Mouse (Mus musculus) lung, embryonic 14.5 days (tissue): ENCODE results near the gene Suv39h1. TPM values are rescaled to one million over a fixed set of nuclear protein-coding genes. Genes with fewer than 3 reads are reported as not detected.

Experiments used
- ATAC-seq: fragments of 200-750 bp; cut with Nextera tagmentation; 2 replicates; pipeline ENCODE4 v1.8.0; 2017; ENCODE audit warnings: mild to moderate bottlenecking, moderate TSS enrichment, moderate library complexity; ENCODE audit not compliant: insufficient read depth
- DNase-seq: peaks from one replicate; pipeline ENCODE4 v3.0.0-alpha.2; 2015
- H3K27ac ChIP-seq: fragments of 300-500 bp; sonication (generic); 2 replicates; pipeline ENCODE4 v1.5.1; 2014; ENCODE audit warnings: low read depth, mild to moderate bottlenecking, moderate library complexity
- H3K27me3 ChIP-seq: fragments of 300-500 bp; sonication (generic); 2 replicates; pipeline ENCODE4 v1.6.1; 2014; ENCODE audit warnings: low read length, control low read depth; ENCODE audit not compliant: insufficient read depth
- H3K36me3 ChIP-seq: fragments of 300-500 bp; sonication (generic); 2 replicates; pipeline ENCODE4 v1.6.1; 2014; ENCODE audit warnings: control low read depth; ENCODE audit not compliant: insufficient read depth
- H3K4me1 ChIP-seq: fragments of 300-500 bp; sonication (generic); 2 replicates; pipeline ENCODE4 v1.6.1; 2014; ENCODE audit warnings: antibody characterized with exemption, control low read depth; ENCODE audit not compliant: insufficient read depth
- H3K4me2 ChIP-seq: fragments of 300-500 bp; sonication (generic); 2 replicates; pipeline ENCODE4 v1.6.1; 2014; ENCODE audit warnings: mild to moderate bottlenecking
- H3K4me3 ChIP-seq: fragments of 300-500 bp; sonication (generic); 2 replicates; pipeline ENCODE4 v1.5.1; 2014; ENCODE audit warnings: low read depth, low read length
- H3K9ac ChIP-seq: fragments of 300-500 bp; sonication (generic); 2 replicates; pipeline ENCODE4 v1.6.1; 2014
- H3K9me3 ChIP-seq: fragments of 300-500 bp; sonication (generic); 2 replicates; pipeline ENCODE4 v1.6.1; 2016; ENCODE audit warnings: low read depth, low read length, control low read depth
- CTCF ChIP-seq: IDR thresholded peaks from 2 replicates; pipeline ENCODE4 v1.5.1; 2016; ENCODE audit warnings: antibody characterized with exemption, low read depth
- WGBS: fragments of 180-500 bp; shearing (Covaris S2); extraction: QIAGEN DNeasy Blood & Tissue Kit; methylation state at CpG from one replicate; pipeline ENCODE4 v1.1.7; 2014; 5-methylcytosine and 5-hydroxymethylcytosine counted together
- polyA plus RNA-seq: library from polyadenylated mRNA; unstranded; fragments of >200 nt; fragmentation: Nextera tagmentation; extraction: Ambion mirVana; gene quantifications from 2 replicates; pipeline ENCODE4 v1.2.1, GENCODE M21; 2014

Suv39h1 gene
- polyA plus RNA-seq, 1 experiment from 2014 or later, result 74.3 TPM

GRCm38 (mm10) chrX:8013157-8013556 lies 61.4 kb downstream of the Suv39h1 start:
- Histone ChIP-seq H3K4me3 (no peak overlapping the region), H3K27ac (no peak overlapping the region), H3K36me3 (no peaks in the 10 kb centered on the region), H3K9ac (no peak overlapping the region), H3K4me1 (no peaks in the 10 kb centered on the region), H3K4me2 (no peak overlapping the region), H3K9me3 (no peaks in the 10 kb centered on the region), H3K27me3 (no peaks in the 10 kb centered on the region)
- ATAC-seq (no peak), DNase-seq (no peak)
- TF ChIP-seq CTCF, result no peak
- 16% methylated on average over 2 of the region's 2 CpGs for WGBS

Other genes starting within 250 kb of the Suv39h1 start
- gene Otud5, start 233.4 kb downstream of the Suv39h1 start, polyA plus RNA-seq, result 29.9 and 31.7 TPM in 2 replicates
- 6.6 and 6.9 TPM in 2 replicates for gene Pim2, start 196.5 kb downstream of the Suv39h1 start, polyA plus RNA-seq
- gene Slc35a2, start 190.7 kb downstream of the Suv39h1 start, polyA plus RNA-seq, result 13.7 and 15.3 TPM in 2 replicates
- 96.0 and 101 TPM in 2 replicates for gene Pqbp1, start 175.5 kb downstream of the Suv39h1 start, polyA plus RNA-seq
- 160 and 174 TPM in 2 replicates for gene Timm17b, start 175.4 kb downstream of the Suv39h1 start, polyA plus RNA-seq
- gene Gm10491, start 166.9 kb downstream of the Suv39h1 start, polyA plus RNA-seq, result not detected in 2 replicates
- not detected in 2 replicates for gene Gm10490, start 165.2 kb downstream of the Suv39h1 start, polyA plus RNA-seq
- gene Pcsk1n, start 154.9 kb downstream of the Suv39h1 start, polyA plus RNA-seq, result 0.66 and 0.76 TPM in 2 replicates
- not detected in 2 replicates for gene Eras, start 146.2 kb downstream of the Suv39h1 start, polyA plus RNA-seq
- gene Hdac6, start 126.9 kb downstream of the Suv39h1 start, polyA plus RNA-seq, result 23.7 and 29.1 TPM in 2 replicates
- gene Gata1, start 96.7 kb downstream of the Suv39h1 start, polyA plus RNA-seq, result 1.1 and 1.6 TPM in 2 replicates
- gene Glod5, start 56.3 kb downstream of the Suv39h1 start, polyA plus RNA-seq, result not detected in 2 replicates
- 0.43 and 0.60 TPM in 2 replicates for gene Was, start 15.7 kb upstream of the Suv39h1 start, polyA plus RNA-seq
- gene Wdr13, start 58.1 kb upstream of the Suv39h1 start, polyA plus RNA-seq, result 20.8 and 21.8 TPM in 2 replicates
- gene Rbm3, start 71.1 kb upstream of the Suv39h1 start, polyA plus RNA-seq, result 589 and 659 TPM in 2 replicates
- 12.4 and 12.6 TPM in 2 replicates for gene Tbc1d25, start 101.4 kb upstream of the Suv39h1 start, polyA plus RNA-seq
- gene Ebp, start 118.8 kb upstream of the Suv39h1 start, polyA plus RNA-seq, result 29.5 and 30.5 TPM in 2 replicates
- gene Porcn, start 131.8 kb upstream of the Suv39h1 start, polyA plus RNA-seq, result 10.4 and 10.6 TPM in 2 replicates
- 52.9 and 53.7 TPM in 2 replicates for gene Ftsj1, start 177.6 kb upstream of the Suv39h1 start, polyA plus RNA-seq
- gene Slc38a5, start 196.4 kb upstream of the Suv39h1 start, polyA plus RNA-seq, result 92.9 and 105 TPM in 2 replicates